ENCODE assay signal across 23 mouse cellular contexts in the genomic region with DNA sequence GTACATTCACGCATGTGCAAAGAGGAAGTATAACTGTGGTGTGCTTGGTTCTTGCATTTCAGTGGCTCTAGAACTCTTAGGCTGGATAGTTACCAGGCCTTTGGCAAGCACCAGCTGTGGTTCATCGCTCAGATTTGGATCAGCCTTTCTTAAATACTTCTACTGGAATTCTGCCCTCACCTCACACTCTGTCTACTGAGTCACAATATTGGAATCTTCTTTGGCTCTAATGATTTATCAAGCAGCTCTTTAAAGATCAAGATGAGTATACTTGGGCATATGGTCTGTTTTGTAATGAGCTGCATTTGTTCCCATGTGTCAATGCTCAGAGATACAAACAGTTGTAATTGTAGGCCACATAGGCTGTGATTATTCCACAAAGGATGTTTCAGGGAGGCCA.
A peak's percentile ranks its signal among the peaks of the same experiment; 100 is the strongest.
DNase-seq lines count a peak whose midpoint lies in the region; ATAC-seq and TF ChIP-seq lines count a peak whose summit lies in the region.
"Had no signal": no experiment of that assay in that cellular context is flagged by ENCODE, and none has a peak within 500 bp of the region (broad histone marks: within the 10 kb centered on the region; RNA-seq: fewer than 3 reads in every experiment).

No protein-coding gene starts in this region.

- DNase-seq in 3T3-L1 (ENCODE audit: low read depth, low spot score): peak; percentile 17
- peak; percentile 30 for DNase-seq in Muller cell, postnatal 12 days (ENCODE audit: inconsistent ontology term)
- peak; percentile 67 for DNase-seq in brain, embryonic 14.5 days (ENCODE audit: low read depth)
- no peak for DNase-seq in thymus, postnatal 0 days (ENCODE audit: low spot score)
- no peak for DNase-seq in right cerebral cortex, postnatal 36 days (ENCODE audit: low spot score in 2 of 2)
- DNase-seq: adrenal gland, adult 2 months; adrenal gland, postnatal 14 days; cerebellum, adult 18-20 months; cerebellum, adult 9-10 months; cerebellum, postnatal 14 days; gastrocnemius, adult 2 months; gastrocnemius, postnatal 14 days; kidney, adult 2 months had no signal

- H3K36me3 ChIP-seq in forebrain, embryonic 16.5 days (ENCODE audit: control insufficient read depth, insufficient read depth): no peaks in the 10 kb centered on the region
- H3K36me3 ChIP-seq in forebrain, embryonic 13.5 days (ENCODE audit: poor library complexity, severe bottlenecking): no peaks in the 10 kb centered on the region
- H3K36me3 ChIP-seq: embryonic facial prominence, embryonic 12.5 days; embryonic facial prominence, embryonic 15.5 days; forebrain, embryonic 12.5 days; hindbrain, embryonic 12.5 days; hindbrain, embryonic 15.5 days had no signal

- H3K9ac ChIP-seq in forebrain, embryonic 16.5 days (replicated peaks; ENCODE audit: low read depth, low read length): no peak overlapping the region
- no peak overlapping the region for H3K9ac ChIP-seq in forebrain, embryonic 13.5 days
- H3K9ac ChIP-seq: embryonic facial prominence, embryonic 12.5 days; embryonic facial prominence, embryonic 15.5 days; forebrain, embryonic 12.5 days; hindbrain, embryonic 12.5 days; hindbrain, embryonic 15.5 days had no signal

- ATAC-seq in forebrain, embryonic 16.5 days: peak; percentile 51; the same call in 1 of the 2 replicates
- ATAC-seq in forebrain, embryonic 13.5 days: no peak
- ATAC-seq: CD4-positive, CD25-positive, alpha-beta regulatory T cell, adult 4 months; intestine, postnatal 0 days had no signal

- TF ChIP-seq CTCF in brain, embryonic 14.5 days (IDR thresholded peaks at IDR 0.05; ENCODE audit: borderline replicate concordance, extremely low read depth, insufficient read depth, insufficient read length): no peak

- no peak overlapping the region for H3K4me3 ChIP-seq in forebrain, embryonic 16.5 days (replicated peaks; ENCODE audit: low read length)
- no peak overlapping the region for H3K4me3 ChIP-seq in forebrain, embryonic 13.5 days
- H3K4me3 ChIP-seq: embryonic facial prominence, embryonic 12.5 days; embryonic facial prominence, embryonic 15.5 days; forebrain, embryonic 12.5 days; gastrocnemius, adult 2 months; hindbrain, embryonic 12.5 days; hindbrain, embryonic 15.5 days had no signal

- peaks cover 10% of the 10 kb centered on the region for H3K4me1 ChIP-seq in forebrain, embryonic 16.5 days (replicated peaks; ENCODE audit: control insufficient read depth, insufficient read depth, low read length)
- peaks cover 16% of the 10 kb centered on the region for H3K4me1 ChIP-seq in forebrain, embryonic 13.5 days
- H3K4me1 ChIP-seq: embryonic facial prominence, embryonic 15.5 days had no signal

- H3K4me2 ChIP-seq in forebrain, embryonic 16.5 days (ENCODE audit: low read length): no peak overlapping the region
- H3K4me2 ChIP-seq in forebrain, embryonic 13.5 days: no peak overlapping the region
- H3K4me2 ChIP-seq: embryonic facial prominence, embryonic 12.5 days; embryonic facial prominence, embryonic 15.5 days; forebrain, embryonic 12.5 days; heart, embryonic 11.5 days; hindbrain, embryonic 12.5 days; hindbrain, embryonic 15.5 days had no signal

- no peak overlapping the region for H3K27ac ChIP-seq in forebrain, embryonic 16.5 days (ENCODE audit: low read length)
- H3K27ac ChIP-seq in forebrain, embryonic 13.5 days: no peak overlapping the region
- H3K27ac ChIP-seq: embryonic facial prominence, embryonic 12.5 days; embryonic facial prominence, embryonic 15.5 days; forebrain, embryonic 12.5 days; gastrocnemius, adult 2 months; hindbrain, embryonic 12.5 days; hindbrain, embryonic 15.5 days had no signal

- H3K27me3 ChIP-seq in forebrain, embryonic 16.5 days (replicated peaks; ENCODE audit: control insufficient read depth, insufficient read depth, low read length): no peaks in the 10 kb centered on the region
- H3K27me3 ChIP-seq in forebrain, embryonic 13.5 days: no peaks in the 10 kb centered on the region
- H3K27me3 ChIP-seq: embryonic facial prominence, embryonic 12.5 days; embryonic facial prominence, embryonic 15.5 days; hindbrain, embryonic 15.5 days had no signal

- WGBS in forebrain, embryonic 16.5 days: 70% methylated on average over 2 of the region's 2 CpGs
- 83% methylated on average over 2 of the region's 2 CpGs for WGBS in forebrain, embryonic 13.5 days

- H3K9me3 ChIP-seq in forebrain, embryonic 16.5 days (ENCODE audit: control insufficient read depth, low read length): no peaks in the 10 kb centered on the region
- H3K9me3 ChIP-seq in forebrain, embryonic 13.5 days (replicated peaks): no peaks in the 10 kb centered on the region
- H3K9me3 ChIP-seq: embryonic facial prominence, embryonic 12.5 days; embryonic facial prominence, embryonic 15.5 days; forebrain, embryonic 12.5 days; hindbrain, embryonic 12.5 days; hindbrain, embryonic 15.5 days had no signal

- no peak for TF ChIP-seq POLR2A in brain, embryonic 14.5 days (IDR thresholded peaks at IDR 0.05; ENCODE audit: borderline replicate concordance, extremely low read depth, insufficient read depth, insufficient read length, poor library complexity, severe bottlenecking)

Comparison
In these comparisons a context has a peak if more than half of its experiments do, and no peak if none do; other contexts are left out.
1. DNase-seq: peak in 3T3-L1 (single experiment), Muller cell, postnatal 12 days (single experiment) and brain, embryonic 14.5 days (single experiment); none in thymus, postnatal 0 days (single experiment) and right cerebral cortex, postnatal 36 days (0 of 2).